Mouse (Mus musculus): ENCODE measurements around the gene Cldnd1.

DNA sequence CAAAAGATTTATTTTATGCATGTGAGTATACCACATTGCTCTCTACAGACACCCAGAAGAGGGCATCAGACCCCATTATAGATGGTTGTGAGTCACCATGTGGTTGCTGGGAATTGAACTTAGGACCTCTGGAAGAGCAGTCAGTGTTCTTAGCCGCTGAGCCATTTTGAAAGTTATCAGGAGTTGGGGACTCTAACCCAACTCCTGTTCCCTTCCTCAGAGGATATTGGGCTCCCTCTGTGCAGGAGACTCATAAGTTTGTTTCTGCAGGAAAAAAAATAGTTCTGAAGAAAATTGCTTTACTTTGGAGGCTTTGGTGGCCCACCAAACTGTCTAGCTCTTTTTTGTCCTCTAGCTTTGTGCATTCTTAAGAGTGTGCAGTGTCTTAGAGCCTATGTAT, 39.2 kb upstream of the Cldnd1 start:
- no peak for TF ChIP-seq CTCF (IDR thresholded peaks at IDR 0.05; ENCODE audit: low read depth, low read length)
- TF ChIP-seq EP300 (IDR thresholded peaks at IDR 0.05; ENCODE audit: insufficient read depth, low read depth, low read length): no peak
- TF ChIP-seq POLR2A (IDR thresholded peaks at IDR 0.05; ENCODE audit: insufficient read depth, low read length): no peak

Data from ES-Bruce4 (cell line).